Comparison of ENCODE assay signal across 32 mouse cellular contexts in the genomic region with DNA sequence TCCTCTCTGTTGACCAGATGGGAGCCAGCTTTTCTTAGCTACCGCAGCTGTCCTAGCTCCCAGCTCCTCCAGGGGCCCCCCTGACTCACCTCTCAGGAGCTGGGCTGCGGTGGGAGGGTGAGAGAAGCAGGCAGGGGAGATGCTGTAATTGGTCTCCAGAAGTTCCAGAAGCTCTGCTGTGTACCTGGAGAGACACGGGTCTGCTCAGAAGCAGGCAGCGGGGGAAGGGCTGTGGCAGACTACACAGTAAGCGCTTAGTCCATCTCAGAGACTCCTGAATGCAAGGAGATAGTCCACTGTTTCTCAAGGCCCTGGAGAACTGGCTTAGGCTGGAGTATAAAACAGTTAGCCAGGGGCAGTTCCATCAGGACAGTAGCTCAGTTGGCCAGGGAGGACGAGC. TPM values are rescaled to one million over a fixed set of nuclear protein-coding genes. Genes with fewer than 3 reads are reported as not detected.
A peak's percentile ranks its signal among the peaks of the same experiment; 100 is the strongest.
DNase-seq lines count a peak whose midpoint lies in the region; ATAC-seq and TF ChIP-seq lines count a peak whose summit lies in the region.
"Had no signal": no experiment of that assay in that cellular context is flagged by ENCODE, and none has a peak within 500 bp of the region (broad histone marks: within the 10 kb centered on the region; RNA-seq: fewer than 3 reads in every experiment).

No protein-coding gene starts in this region.

- peaks cover 47% of the 10 kb centered on the region for H3K4me1 ChIP-seq in heart, embryonic 10.5 days
- H3K4me1 ChIP-seq in kidney, adult 2 months (ENCODE audit: control insufficient read depth, insufficient read depth, low read length) = peaks cover 8% of the 10 kb centered on the region; the same call in 1 of the 2 replicates
- H3K4me1 ChIP-seq in kidney, embryonic 16.5 days (ENCODE audit: insufficient read depth, low read length) = peaks cover 21% of the 10 kb centered on the region
- no peaks in the 10 kb centered on the region; the same call in 1 of the 2 replicates for H3K4me1 ChIP-seq in intestine, embryonic 14.5 days (replicated peaks; ENCODE audit: control insufficient read depth, insufficient read depth, low read length)
- no peaks in the 10 kb centered on the region; the same call in 1 of the 2 replicates for H3K4me1 ChIP-seq in intestine, postnatal 0 days (replicated peaks; ENCODE audit: control insufficient read depth, insufficient read depth, low read length)

- 69% methylated on average over 6 of the region's 6 CpGs for WGBS in heart, embryonic 10.5 days
- 76% methylated on average over 6 of the region's 6 CpGs for WGBS in kidney, adult 2 months
- WGBS in kidney, embryonic 16.5 days = 71% methylated on average over 6 of the region's 6 CpGs
- whole genome bisulfite sequencing in intestine, embryonic 14.5 days = 54% methylated on average over 6 of the region's 6 CpGs
- whole genome bisulfite sequencing in intestine, postnatal 0 days = 46% methylated on average over 6 of the region's 6 CpGs

- no peaks in the 10 kb centered on the region for H3K9me3 ChIP-seq in heart, embryonic 10.5 days
- no peaks in the 10 kb centered on the region for H3K9me3 ChIP-seq in kidney, embryonic 16.5 days (ENCODE audit: low read length)
- no peaks in the 10 kb centered on the region for H3K9me3 ChIP-seq in intestine, embryonic 14.5 days (ENCODE audit: control insufficient read depth, low read length)
- H3K9me3 ChIP-seq in intestine, postnatal 0 days (ENCODE audit: control insufficient read depth) = no peaks in the 10 kb centered on the region

- H3K9ac ChIP-seq in kidney, embryonic 16.5 days (replicated peaks; ENCODE audit: low read length) = no peak overlapping the region
- H3K9ac ChIP-seq in intestine, embryonic 14.5 days (ENCODE audit: low read length) = no peak overlapping the region
- peak overlapping the region; percentile 41 for H3K9ac ChIP-seq in intestine, postnatal 0 days (ENCODE audit: low read depth, low read length)
- H3K9ac ChIP-seq: forebrain, postnatal 0 days; hindbrain, embryonic 14.5 days had no signal

- TF ChIP-seq POLR2A in kidney, adult 2 months (IDR thresholded peaks at IDR 0.05; ENCODE audit: low read depth, low read length) = no peak

- DNase-seq in heart, embryonic 10.5 days (ENCODE audit: low spot score) = no peak
- DNase-seq in heart, adult 18-20 months = no peak
- peak; percentile 25 for DNase-seq in kidney, adult 2 months
- DNase-seq in intestine, embryonic 14.5 days (ENCODE audit: low spot score) = no peak
- DNase-seq in c-Kit-positive CD71-positive TER-119-positive erythroid progenitor cells, embryonic 14.5 days (ENCODE audit: low spot score) = no peak
- DNase-seq: adrenal gland, adult 8-10 months; adrenal gland, postnatal 25 days; B cell, adult 2 months; cerebellum, adult 18-20 months; cerebellum, adult 9-10 months; cerebellum, postnatal 14 days; forebrain, postnatal 0 days; gastrocnemius, adult 2 months; gastrocnemius, postnatal 14 days; heart, adult 2 months; heart, postnatal 36 days; kidney, adult 8-10 months had no signal

- no peak overlapping the region for H3K4me3 ChIP-seq in heart, embryonic 10.5 days
- H3K4me3 ChIP-seq in kidney, adult 2 months (ENCODE audit: insufficient read depth, low read depth, low read length) = peak overlapping the region; percentile 13; the same call in 1 of the 2 replicates
- H3K4me3 ChIP-seq in kidney, embryonic 16.5 days (ENCODE audit: low read length) = no peak overlapping the region
- H3K4me3 ChIP-seq in intestine, embryonic 14.5 days (ENCODE audit: low read depth, low read length) = no peak overlapping the region
- peak overlapping the region; percentile 25 for H3K4me3 ChIP-seq in intestine, postnatal 0 days (ENCODE audit: low read depth, low read length)
- H3K4me3 ChIP-seq: gastrocnemius, adult 2 months; heart, adult 2 months had no signal

- H3K27ac ChIP-seq in heart, embryonic 10.5 days = peak overlapping the region; percentile 57
- H3K27ac ChIP-seq in kidney, adult 2 months (ENCODE audit: insufficient read depth, low read depth, low read length) = peak overlapping the region; percentile 26; the same call in 1 of the 2 replicates
- no peak overlapping the region for H3K27ac ChIP-seq in kidney, embryonic 16.5 days (ENCODE audit: low read length)
- H3K27ac ChIP-seq in intestine, embryonic 14.5 days (ENCODE audit: low read depth) = no peak overlapping the region
- H3K27ac ChIP-seq in intestine, postnatal 0 days (ENCODE audit: low read depth, low read length) = peak overlapping the region; percentile 88
- H3K27ac ChIP-seq: gastrocnemius, adult 2 months; heart, adult 2 months; hindbrain, embryonic 14.5 days had no signal

- TF ChIP-seq CTCF in kidney, adult 2 months (conservative IDR thresholded peaks at IDR 0.05; ENCODE audit: insufficient read depth, insufficient read length, low read depth, low read length) = no peak
- no peak for TF ChIP-seq CTCF in intestine, postnatal 0 days (IDR thresholded peaks at IDR 0.05; ENCODE audit: low read depth)

- no peaks in the 10 kb centered on the region for H3K36me3 ChIP-seq in heart, embryonic 10.5 days
- H3K36me3 ChIP-seq in kidney, adult 2 months (ENCODE audit: control insufficient read depth, insufficient read depth, low read length) = no peaks in the 10 kb centered on the region
- no peaks in the 10 kb centered on the region for H3K36me3 ChIP-seq in kidney, embryonic 16.5 days (ENCODE audit: insufficient read depth, low read length)
- no peaks in the 10 kb centered on the region for H3K36me3 ChIP-seq in intestine, embryonic 14.5 days (ENCODE audit: control insufficient read depth, insufficient read depth, low read length)
- H3K36me3 ChIP-seq in intestine, postnatal 0 days (ENCODE audit: control insufficient read depth, insufficient read depth) = no peaks in the 10 kb centered on the region; the same call in 1 of the 2 replicates

- no peaks in the 10 kb centered on the region for H3K27me3 ChIP-seq in heart, embryonic 10.5 days (ENCODE audit: insufficient read depth, poor library complexity, severe bottlenecking)
- no peaks in the 10 kb centered on the region for H3K27me3 ChIP-seq in kidney, adult 2 months (replicated peaks; ENCODE audit: control insufficient read depth, insufficient read depth, low read length)
- H3K27me3 ChIP-seq in kidney, embryonic 16.5 days (ENCODE audit: insufficient read depth, low read length) = no peaks in the 10 kb centered on the region
- H3K27me3 ChIP-seq in intestine, embryonic 14.5 days (replicated peaks; ENCODE audit: control insufficient read depth, insufficient read depth, low read length) = no peaks in the 10 kb centered on the region
- H3K27me3 ChIP-seq in intestine, postnatal 0 days (replicated peaks; ENCODE audit: control insufficient read depth, insufficient read depth, low read length) = no peaks in the 10 kb centered on the region

- ATAC-seq in kidney, embryonic 16.5 days (ENCODE audit: low FRiP score, low TSS enrichment) = no peak
- ATAC-seq in intestine, embryonic 14.5 days (replicated peaks; ENCODE audit: low FRiP score, low TSS enrichment, low read depth) = no peak
- ATAC-seq in intestine, postnatal 0 days = no peak
- no peak for ATAC-seq in erythroblast, adult 5-6 weeks (replicated peaks; ENCODE audit: low FRiP score, poor library complexity, severe bottlenecking)
- ATAC-seq: forebrain, embryonic 14.5 days; forebrain, postnatal 0 days had no signal

- H3K4me2 ChIP-seq in kidney, embryonic 16.5 days (replicated peaks; ENCODE audit: low read depth, low read length) = no peak overlapping the region
- H3K4me2 ChIP-seq in intestine, embryonic 14.5 days (ENCODE audit: low read length) = peak overlapping the region; percentile 33
- peak overlapping the region; percentile 58 for H3K4me2 ChIP-seq in intestine, postnatal 0 days (replicated peaks; ENCODE audit: low read depth)
- H3K4me2 ChIP-seq: heart, embryonic 11.5 days; hindbrain, embryonic 14.5 days had no signal

RNA-seq across cellular contexts. Expression of a gene that starts 1.6 kb away (rescaled TPM):
- polyA plus RNA-seq in heart, embryonic 10.5 days (2016; fragmentation: Nextera tagmentation; extraction: Ambion mirVana) = 4.2 and 5.1 TPM in 2 replicates
- under 1 TPM; 0.32 to 0.85 TPM for total RNA-seq in heart, adult 18-20 months (2021)
- polyA plus RNA-seq in kidney, adult 2 months (2012; rRNA removed) = 92.3 and 97.3 TPM in 2 replicates
- polyA plus RNA-seq in kidney, embryonic 16.5 days (2015; fragmentation: Nextera tagmentation; extraction: Ambion mirVana) = 3.0 and 3.9 TPM in 2 replicates
- polyA plus RNA-seq in intestine, embryonic 14.5 days (2014; fragmentation: Nextera tagmentation; extraction: Ambion mirVana) = 42.2 and 46.0 TPM in 2 replicates
- polyA plus RNA-seq in intestine, postnatal 0 days (2015; fragmentation: Nextera tagmentation; extraction: Ambion mirVana) = 292 and 346 TPM in 2 replicates
- total RNA-seq in erythroblast, adult 5-6 weeks (2015; ENCODE audit: low replicate concordance) = not detected in 2 replicates
- total RNA-seq in erythroblast, adult 5-6 weeks (2017; ENCODE audit: low replicate concordance) = not detected in 2 replicates
- total RNA-seq: adrenal gland, postnatal 25 days; forebrain, postnatal 0 days; gastrocnemius, adult 2 months; gastrocnemius, postnatal 14 days; gastrocnemius, postnatal 4 days had no signal
- polyA plus RNA-seq: frontal cortex, adult 2 months had no signal

RNA-seq across cellular contexts. Expression of a gene that starts 10.0 kb away (rescaled TPM):
- polyA plus RNA-seq in heart, embryonic 10.5 days (2016; fragmentation: Nextera tagmentation; extraction: Ambion mirVana) = not detected in 2 replicates
- total RNA-seq in heart, adult 18-20 months (2021) = not detected
- 0.11 TPM in 1 of 2 replicates, not detected in the other for polyA plus RNA-seq in kidney, adult 2 months (2012; rRNA removed)
- not detected in 2 replicates for polyA plus RNA-seq in kidney, embryonic 16.5 days (2015; fragmentation: Nextera tagmentation; extraction: Ambion mirVana)
- polyA plus RNA-seq in intestine, embryonic 14.5 days (2014; fragmentation: Nextera tagmentation; extraction: Ambion mirVana) = 0.20 TPM in 1 of 2 replicates, not detected in the other
- polyA plus RNA-seq in intestine, postnatal 0 days (2015; fragmentation: Nextera tagmentation; extraction: Ambion mirVana) = 3.8 and 4.7 TPM in 2 replicates
- not detected in 2 replicates for total RNA-seq in erythroblast, adult 5-6 weeks (2015; ENCODE audit: low replicate concordance)
- total RNA-seq in erythroblast, adult 5-6 weeks (2017; ENCODE audit: low replicate concordance) = not detected in 2 replicates
- total RNA-seq: adrenal gland, adult 8-10 months; adrenal gland, postnatal 25 days; CH12.LX; forebrain, postnatal 0 days; gastrocnemius, adult 2 months; gastrocnemius, postnatal 14 days; gastrocnemius, postnatal 4 days; heart, adult 2 months; heart, postnatal 36 days had no signal
- polyA plus RNA-seq: embryonic facial prominence, embryonic 11.5 days; embryonic facial prominence, embryonic 14.5 days; forebrain, embryonic 11.5 days; forebrain, embryonic 14.5 days; forebrain, postnatal 0 days; frontal cortex, adult 2 months; heart, adult 2 months; heart, embryonic 14.5 days; heart, postnatal 0 days; hindbrain, embryonic 11.5 days; hindbrain, embryonic 14.5 days had no signal

RNA-seq across cellular contexts. Expression of a gene that starts 55.3 kb away (rescaled TPM):
- 36.6 and 43.9 TPM in 2 replicates for polyA plus RNA-seq in heart, embryonic 10.5 days (2016; fragmentation: Nextera tagmentation; extraction: Ambion mirVana)
- total RNA-seq in heart, adult 18-20 months (2021) = 100 to 1,000 TPM; 121 to 128 TPM
- polyA plus RNA-seq in kidney, adult 2 months (2012; rRNA removed) = 42.9 and 43.8 TPM in 2 replicates
- polyA plus RNA-seq in kidney, embryonic 16.5 days (2015; fragmentation: Nextera tagmentation; extraction: Ambion mirVana) = 38.3 and 44.6 TPM in 2 replicates
- 45.0 and 51.1 TPM in 2 replicates for polyA plus RNA-seq in intestine, embryonic 14.5 days (2014; fragmentation: Nextera tagmentation; extraction: Ambion mirVana)
- 114 and 120 TPM in 2 replicates for polyA plus RNA-seq in intestine, postnatal 0 days (2015; fragmentation: Nextera tagmentation; extraction: Ambion mirVana)
- 73.6 and 103 TPM in 2 replicates for total RNA-seq in erythroblast, adult 5-6 weeks (2015; ENCODE audit: low replicate concordance)
- 164 and 198 TPM in 2 replicates for total RNA-seq in erythroblast, adult 5-6 weeks (2017; ENCODE audit: low replicate concordance)

Comparison
In these comparisons a context has a peak if more than half of its experiments do, and no peak if none do; other contexts are left out.
1. H3K27ac ChIP-seq: peak in heart, embryonic 10.5 days (single experiment), kidney, adult 2 months (single experiment) and intestine, postnatal 0 days (single experiment); none in kidney, embryonic 16.5 days (single experiment) and intestine, embryonic 14.5 days (single experiment).
2. H3K4me3 ChIP-seq: peak in kidney, adult 2 months (single experiment) and intestine, postnatal 0 days (single experiment); none in heart, embryonic 10.5 days (single experiment), kidney, embryonic 16.5 days (single experiment) and intestine, embryonic 14.5 days (single experiment).